Comparison of ENCODE assay signal across 8 mouse cellular contexts in the genomic region with DNA sequence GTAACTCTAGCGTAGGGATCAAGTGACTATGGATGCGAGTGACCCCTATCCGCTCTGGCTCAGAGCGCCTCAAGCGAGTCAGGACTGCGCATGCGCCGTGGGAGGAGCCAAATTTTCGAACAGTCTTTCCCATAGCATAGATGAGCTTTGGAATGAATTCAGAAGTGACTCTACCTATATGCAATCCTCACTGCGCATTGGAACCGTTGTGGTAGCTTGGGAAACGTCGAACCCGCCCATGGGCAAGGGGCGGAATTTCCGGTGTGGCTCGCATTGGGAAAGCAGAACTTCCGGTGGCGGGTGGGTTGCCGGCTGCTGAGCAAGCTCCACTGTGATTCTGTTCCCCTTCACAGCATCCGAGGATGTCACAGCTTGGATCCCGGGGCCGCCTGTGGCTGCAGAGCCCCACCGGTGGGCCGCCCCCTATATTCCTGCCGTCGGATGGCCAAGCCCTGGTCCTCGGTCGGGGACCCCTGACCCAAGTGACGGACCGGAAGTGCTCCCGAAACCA. TPM values are rescaled to one million over a fixed set of nuclear protein-coding genes. Genes with fewer than 3 reads are reported as not detected.
DNase-seq lines count a peak whose midpoint lies in the region; ATAC-seq and TF ChIP-seq lines count a peak whose summit lies in the region.

Gene Pnkp (plus strand): TSS at position 98 of the 511 bp plus-strand sequence.

- peak; percentile 61 for ATAC-seq in embryonic facial prominence, embryonic 15.5 days (ENCODE audit: insufficient number of reproducible peaks, low FRiP score, low TSS enrichment, low read depth)
- ATAC-seq in limb, embryonic 14.5 days (ENCODE audit: low FRiP score, low read depth), result peak; percentile 58
- ATAC-seq in midbrain, postnatal 0 days (ENCODE audit: low FRiP score), result peak; percentile 72

- TF ChIP-seq CTCF in bone marrow, adult 2 months (IDR thresholded peaks at IDR 0.05; ENCODE audit: control insufficient read depth, insufficient read depth, low read length), result no peak; the same call in 1 of the 2 replicates
- peak; percentile 11; the same call in 1 of the 2 replicates for TF ChIP-seq CTCF in midbrain, postnatal 0 days (IDR thresholded peaks at IDR 0.05)

- H3K9ac ChIP-seq in embryonic facial prominence, embryonic 15.5 days, result peak within 1 kb of the TSS; percentile 76
- peak within 1 kb of the TSS; percentile 76 for H3K9ac ChIP-seq in limb, embryonic 14.5 days (ENCODE audit: low read depth, low read length, severe bottlenecking)
- H3K9ac ChIP-seq in midbrain, postnatal 0 days (replicated peaks; ENCODE audit: low read length, poor library complexity, severe bottlenecking), result peak within 1 kb of the TSS; percentile 85

- peak; percentile 93 for DNase-seq in A20 (ENCODE audit: low read depth, low spot score)
- peak; percentile 85 for DNase-seq in heart, adult 8-10 months (ENCODE audit: low spot score)
- DNase-seq in kidney, adult 9 months, result peak; percentile 89
- DNase-seq in limb, embryonic 14.5 days (ENCODE audit: low spot score), result peak; percentile 93
- DNase-seq in midbrain, postnatal 0 days (ENCODE audit: low spot score), result peak; percentile 95
- DNase-seq in spleen, postnatal 14 days (ENCODE audit: low spot score in 2 of 2), result peak; percentile 66 to 80

- under 1% methylated on average over 32 of the region's 32 CpGs for WGBS in bone marrow, adult 2 months
- WGBS in embryonic facial prominence, embryonic 15.5 days, result under 1% methylated on average over 32 of the region's 32 CpGs
- under 1% methylated on average over 32 of the region's 32 CpGs for WGBS in limb, embryonic 14.5 days
- under 1% methylated on average over 32 of the region's 32 CpGs for WGBS in midbrain, postnatal 0 days

- H3K4me3 ChIP-seq in bone marrow, adult 2 months (replicated peaks; ENCODE audit: control insufficient read depth, low read depth, low read length), result peak within 1 kb of the TSS; percentile 87
- peak within 1 kb of the TSS; percentile 72 for H3K4me3 ChIP-seq in embryonic facial prominence, embryonic 15.5 days (replicated peaks)
- H3K4me3 ChIP-seq in limb, embryonic 14.5 days (replicated peaks; ENCODE audit: low read length), result peak within 1 kb of the TSS; percentile 74
- peak within 1 kb of the TSS; percentile 61 for H3K4me3 ChIP-seq in midbrain, postnatal 0 days (ENCODE audit: low read depth, low read length)

- H3K4me2 ChIP-seq in embryonic facial prominence, embryonic 15.5 days (replicated peaks), result peak within 1 kb of the TSS; percentile 93
- peak within 1 kb of the TSS; percentile 92 for H3K4me2 ChIP-seq in limb, embryonic 14.5 days (replicated peaks; ENCODE audit: low read depth, low read length, severe bottlenecking)
- H3K4me2 ChIP-seq in midbrain, postnatal 0 days (ENCODE audit: low read depth, low read length, poor library complexity, severe bottlenecking), result peak within 1 kb of the TSS; percentile 72

- H3K4me1 ChIP-seq in bone marrow, adult 2 months (ENCODE audit: control insufficient read depth, insufficient read depth, low read length), result peaks cover 4% of the 10 kb centered on the region; the same call in 1 of the 2 replicates
- peaks cover 76% of the 10 kb centered on the region for H3K4me1 ChIP-seq in embryonic facial prominence, embryonic 15.5 days
- peaks cover 21% of the 10 kb centered on the region for H3K4me1 ChIP-seq in limb, embryonic 14.5 days (ENCODE audit: control insufficient read depth, insufficient read depth, low read length)
- H3K4me1 ChIP-seq in midbrain, postnatal 0 days (ENCODE audit: insufficient read depth, low read length), result peaks cover 11% of the 10 kb centered on the region; the same call in 1 of the 2 replicates

- no peaks in the 10 kb centered on the region for H3K27me3 ChIP-seq in embryonic facial prominence, embryonic 15.5 days
- no peaks in the 10 kb centered on the region for H3K27me3 ChIP-seq in limb, embryonic 14.5 days (ENCODE audit: control insufficient read depth, insufficient read depth, low read length)
- no peaks in the 10 kb centered on the region for H3K27me3 ChIP-seq in midbrain, postnatal 0 days (ENCODE audit: insufficient read depth, low read length)

- H3K36me3 ChIP-seq in embryonic facial prominence, embryonic 15.5 days, result peaks cover 21% of the 10 kb centered on the region
- peaks cover 21% of the 10 kb centered on the region for H3K36me3 ChIP-seq in limb, embryonic 14.5 days (ENCODE audit: control insufficient read depth, insufficient read depth, low read length)
- H3K36me3 ChIP-seq in midbrain, postnatal 0 days (ENCODE audit: insufficient read depth, low read length), result peaks cover 9% of the 10 kb centered on the region

- H3K9me3 ChIP-seq in embryonic facial prominence, embryonic 15.5 days (replicated peaks), result no peaks in the 10 kb centered on the region
- no peaks in the 10 kb centered on the region for H3K9me3 ChIP-seq in limb, embryonic 14.5 days (ENCODE audit: control insufficient read depth, low read length)
- H3K9me3 ChIP-seq in midbrain, postnatal 0 days (ENCODE audit: low read length), result no peaks in the 10 kb centered on the region

- TF ChIP-seq POLR2A in bone marrow, adult 2 months (IDR thresholded peaks at IDR 0.05; ENCODE audit: borderline replicate concordance, control insufficient read depth, low read depth, low read length), result peak; percentile 85
- TF ChIP-seq POLR2A in limb, embryonic 14.5 days (IDR thresholded peaks at IDR 0.05; ENCODE audit: borderline replicate concordance, extremely low read depth, insufficient read depth, insufficient read length), result 0 out of 2 replicates have a peak, but pooled peaks have one; percentile 24

- peak within 1 kb of the TSS; percentile 88 for H3K27ac ChIP-seq in bone marrow, adult 2 months (ENCODE audit: control insufficient read depth, insufficient read depth, low read depth, low read length, poor library complexity)
- H3K27ac ChIP-seq in embryonic facial prominence, embryonic 15.5 days (replicated peaks), result peak within 1 kb of the TSS; percentile 92
- H3K27ac ChIP-seq in limb, embryonic 14.5 days (replicated peaks; ENCODE audit: low read depth, low read length), result peak within 1 kb of the TSS; percentile 79
- H3K27ac ChIP-seq in midbrain, postnatal 0 days (ENCODE audit: low read depth, low read length), result peak within 1 kb of the TSS; percentile 88

RNA-seq across cellular contexts. Expression of gene Pnkp, which starts in this region (rescaled TPM):
- polyA plus RNA-seq in bone marrow, adult 2 months (2011; ENCODE audit: insufficient read depth, insufficient read length, low replicate concordance, missing spikeins), result 97.5 and 261 TPM in 2 replicates
- 30.4 and 37.3 TPM in 2 replicates for polyA plus RNA-seq in embryonic facial prominence, embryonic 15.5 days (2015; fragmentation: Nextera tagmentation; extraction: Ambion mirVana)
- total RNA-seq in heart, adult 8-10 months (2022), result 10 to 100 TPM; 17.8 to 20.6 (median 19.6) TPM
- 28.7 and 32.0 TPM in 2 replicates for polyA plus RNA-seq in limb, embryonic 14.5 days (2012; rRNA removed)
- 23.8 and 26.6 TPM in 2 replicates for polyA plus RNA-seq in limb, embryonic 14.5 days (2014; fragmentation: Nextera tagmentation; extraction: Ambion mirVana)
- 29.5 and 32.4 TPM in 2 replicates for total RNA-seq in midbrain, postnatal 0 days (2014; rRNA removed)
- polyA plus RNA-seq in midbrain, postnatal 0 days (2015; fragmentation: Nextera tagmentation; extraction: Ambion mirVana), result 31.2 and 31.5 TPM in 2 replicates

Comparison
In these comparisons a context has a peak if more than half of its experiments do, and no peak if none do; other contexts are left out.
1. Peak in every context shown above with its lines: DNase-seq, ATAC-seq, H3K4me3 ChIP-seq and H3K27ac ChIP-seq.